Mouse (Mus musculus) thymus, adult 2 months (tissue): ENCODE data around the gene Cacnb1. TPM values are rescaled to one million over a fixed set of nuclear protein-coding genes. Genes with fewer than 3 reads are reported as not detected.

Experiments
- DNase-seq: peaks from one replicate; pipeline ENCODE4 v3.0.0; 2021
- H3K27ac ChIP-seq: fragments of 200-500 bp; 2 replicates; pipeline ENCODE4 v1.5.1; 2012; ENCODE audit warnings: low read length, control low read depth; ENCODE audit not compliant: control insufficient read depth, insufficient read depth
- H3K27me3 ChIP-seq: fragments of 200-500 bp; 2 replicates; pipeline ENCODE4 v1.6.1; 2012; ENCODE audit warnings: mild to moderate bottlenecking, low read length, moderate library complexity, mixed read lengths; ENCODE audit not compliant: control insufficient read depth, insufficient read depth
- H3K36me3 ChIP-seq: fragments of 200-500 bp; 2 replicates; pipeline ENCODE4 v1.6.1; 2012; ENCODE audit warnings: mild to moderate bottlenecking, low read length, moderate library complexity; ENCODE audit not compliant: control insufficient read depth, insufficient read depth
- H3K4me1 ChIP-seq: fragments of 200-500 bp; replicated peaks from 2 replicates; pipeline ENCODE4 v1.6.1; 2012; ENCODE audit warnings: low read length; ENCODE audit not compliant: control insufficient read depth, insufficient read depth
- H3K4me3 ChIP-seq: fragments of 200-500 bp; 2 replicates; pipeline ENCODE4 v1.5.1; 2012; ENCODE audit warnings: mild to moderate bottlenecking, low read length, control low read depth, moderate library complexity; ENCODE audit not compliant: control insufficient read depth, insufficient read depth
- CTCF ChIP-seq: fragments of 200-500 bp; IDR thresholded peaks from 2 replicates; pipeline ENCODE4 v1.5.1; 2012; ENCODE audit warnings: mild to moderate bottlenecking, control low read depth, low read length, moderate library complexity, borderline replicate concordance; ENCODE audit not compliant: control insufficient read depth, poor library complexity, insufficient read depth; ENCODE audit errors: extremely low read depth
- POLR2A ChIP-seq: fragments of 200-500 bp; IDR thresholded peaks from 2 replicates; pipeline ENCODE4 v1.6.1; 2012; ENCODE audit warnings: mild to moderate bottlenecking, low read length, control low read depth, moderate library complexity; ENCODE audit not compliant: control insufficient read depth, poor library complexity, insufficient read depth; ENCODE audit errors: extremely low read depth
- WGBS: fragments of 180-500 bp; shearing (Covaris S2); methylation state at CpG from one replicate; pipeline ENCODE4 v1.1.7; 2018; 5-methylcytosine and 5-hydroxymethylcytosine counted together
- polyA plus RNA-seq: library from polyadenylated mRNA; depleted of rRNA; stranded (reverse); fragments of >200 nt; gene quantifications from 2 replicates; pipeline ENCODE4 v1.2.3, GENCODE M21; 2012

Gene Cacnb1
- polyA plus RNA-seq, 1 experiment = 27.1 TPM

GRCm38 (mm10) chr11:98004161-98004560 lies 18.7 kb downstream of the Cacnb1 start:
- Histone ChIP-seq H3K27ac (no peak overlapping the region), H3K4me1 (peaks cover 48% of the 10 kb centered on the region), H3K36me3 (no peaks in the 10 kb centered on the region), H3K27me3 (no peaks in the 10 kb centered on the region), H3K4me3 (no peak overlapping the region)
- TF ChIP-seq POLR2A (no peak), CTCF (no peak)
- DNase-seq = no peak
- 70% methylated on average over 8 of the region's 8 CpGs for WGBS

DNA sequence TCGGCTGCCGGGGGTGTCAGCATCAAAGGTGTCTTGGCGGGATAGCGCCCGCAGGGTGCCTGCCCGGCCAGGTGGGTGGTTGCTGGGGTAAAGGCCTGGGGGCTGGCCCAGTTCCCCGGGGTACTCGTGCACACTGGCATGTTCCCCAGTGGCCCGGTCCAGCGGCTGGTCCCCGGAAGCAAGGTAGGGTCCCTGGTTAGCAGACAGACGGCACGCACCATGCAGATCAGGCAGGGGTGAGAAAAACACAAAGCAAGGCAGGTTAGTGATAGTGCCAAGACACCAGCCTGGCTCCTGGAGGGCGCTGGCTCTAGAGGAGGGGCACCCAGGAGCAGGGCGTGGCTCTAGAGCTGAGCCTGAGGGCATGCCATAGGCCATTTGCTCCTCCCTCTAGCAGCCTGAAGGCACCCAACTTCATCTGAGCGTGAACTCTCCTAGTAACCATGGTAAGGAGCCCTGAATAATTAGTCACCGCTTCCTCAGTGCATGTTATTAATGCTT lies 19.6 kb downstream of the Cacnb1 start:
- Histone ChIP-seq H3K4me3 (peak overlapping the region; percentile 10), H3K27me3 (no peaks in the 10 kb centered on the region), H3K27ac (no peak overlapping the region), H3K36me3 (no peaks in the 10 kb centered on the region), H3K4me1 (peaks cover 53% of the 10 kb centered on the region)
- whole genome bisulfite sequencing = 86% methylated on average over 17 of the region's 17 CpGs
- no peak for DNase-seq
- TF ChIP-seq POLR2A (no peak; the same call in 1 of the 2 replicates), CTCF (no peak)

DNA sequence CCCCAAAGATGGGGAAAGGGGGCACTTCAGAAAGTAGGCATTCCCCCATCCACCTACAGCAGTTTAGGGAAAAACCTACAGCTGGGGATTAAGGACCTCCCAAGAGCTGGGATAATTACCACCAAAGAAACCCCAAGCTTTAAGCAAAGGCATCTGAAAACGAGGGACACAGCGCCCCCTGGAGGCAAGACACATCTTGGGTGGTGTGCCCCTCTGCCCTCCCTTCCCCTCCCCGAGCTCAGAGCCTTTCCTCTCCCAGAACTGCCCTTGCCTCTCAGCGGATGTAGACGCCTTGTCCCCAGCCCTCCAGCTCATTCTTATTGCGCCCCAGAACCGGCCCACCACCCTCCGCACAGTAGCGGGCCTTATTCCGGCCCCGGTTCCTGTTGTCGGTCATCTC lies 20.2 kb downstream of the Cacnb1 start:
- TF ChIP-seq CTCF (peak; percentile 83; the same call in 1 of the 2 replicates), POLR2A (no peak; the same call in 1 of the 2 replicates)
- H3K4me1 ChIP-seq = peaks cover 55% of the 10 kb centered on the region
- peak overlapping the region; percentile 99 for H3K27ac ChIP-seq
- no peaks in the 10 kb centered on the region for H3K36me3 ChIP-seq
- H3K27me3 ChIP-seq = no peaks in the 10 kb centered on the region
- 55% methylated on average over 12 of the region's 12 CpGs for WGBS
- H3K4me3 ChIP-seq = peak overlapping the region; percentile 26
- peak; percentile 94 for DNase-seq

DNA sequence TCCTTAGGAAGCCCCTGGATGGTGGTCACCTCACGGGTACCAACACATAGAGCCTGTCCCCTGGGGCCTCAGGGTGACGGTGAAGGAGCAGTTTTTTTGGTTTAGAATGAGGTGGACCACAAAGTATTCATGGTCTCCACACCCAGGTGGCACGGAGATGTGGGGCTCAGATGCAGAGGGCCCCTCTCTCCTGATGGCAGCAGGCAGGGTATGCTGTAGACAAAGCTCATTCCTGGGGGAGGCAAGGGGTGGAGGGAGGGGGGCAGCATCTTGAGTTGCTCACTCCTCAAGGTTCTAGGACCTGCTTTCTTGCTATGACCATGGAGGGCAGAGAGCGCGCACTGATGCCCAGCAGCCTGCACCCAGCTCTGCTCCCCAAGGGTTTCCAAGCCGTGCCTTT lies 20.8 kb downstream of the Cacnb1 start:
- WGBS = 43% methylated on average over 6 of the region's 6 CpGs
- DNase-seq = no peak
- no peaks in the 10 kb centered on the region for H3K36me3 ChIP-seq
- H3K4me3 ChIP-seq = peak overlapping the region; percentile 26
- H3K27ac ChIP-seq = peak overlapping the region; percentile 99
- TF ChIP-seq POLR2A (no peak), CTCF (no peak)
- H3K27me3 ChIP-seq = no peaks in the 10 kb centered on the region
- peaks cover 61% of the 10 kb centered on the region for H3K4me1 ChIP-seq

GRCm38 (mm10) chr11:98001351-98001824 lies 21.4 kb downstream of the Cacnb1 start:
- WGBS = 4% methylated on average over 11 of the region's 11 CpGs
- peak; percentile 83 for DNase-seq
- no peaks in the 10 kb centered on the region for H3K27me3 ChIP-seq
- H3K36me3 ChIP-seq = no peaks in the 10 kb centered on the region
- TF ChIP-seq POLR2A (no peak), CTCF (no peak)
- H3K4me3 ChIP-seq = peak overlapping the region; percentile 26
- H3K27ac ChIP-seq = peak overlapping the region; percentile 99
- peaks cover 66% of the 10 kb centered on the region for H3K4me1 ChIP-seq

DNA sequence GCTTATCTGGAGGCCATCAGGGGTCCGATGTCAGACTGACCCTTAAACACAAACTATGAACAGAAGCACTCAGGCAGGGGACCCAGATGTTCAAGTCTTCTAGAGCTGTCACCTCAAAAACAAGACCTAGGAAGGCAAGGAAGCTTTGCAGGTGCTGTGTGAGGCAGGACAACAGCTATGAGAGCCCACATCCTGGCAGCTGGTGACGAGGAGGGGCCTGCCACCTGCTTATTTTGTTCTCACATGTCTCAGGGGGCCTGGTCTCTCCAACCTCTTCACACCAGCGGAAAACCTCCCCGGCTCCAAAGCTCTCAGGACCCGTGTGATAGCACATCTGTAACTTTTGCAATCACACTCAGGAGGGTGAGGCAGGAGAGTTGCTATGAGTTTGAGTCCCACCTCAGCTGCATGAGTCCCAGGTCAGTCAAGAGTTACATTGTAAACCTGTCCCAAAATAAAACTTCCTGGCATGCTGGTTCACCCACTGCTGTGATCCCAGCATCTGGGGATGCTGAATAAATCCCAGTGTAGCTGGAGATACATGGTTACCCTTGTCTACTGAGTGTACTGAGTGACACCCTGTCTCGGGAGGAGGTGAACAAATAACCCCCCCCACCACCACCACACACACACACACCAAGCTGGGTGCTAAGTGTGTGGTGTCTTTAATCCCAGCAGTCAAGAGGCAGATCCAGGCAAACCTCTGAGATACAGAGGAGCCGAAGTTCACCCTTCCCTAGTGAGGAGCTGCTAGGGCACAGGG lies 22.3 kb downstream of the Cacnb1 start:
- H3K4me1 ChIP-seq = peaks cover 67% of the 10 kb centered on the region
- H3K36me3 ChIP-seq = no peaks in the 10 kb centered on the region
- H3K27me3 ChIP-seq = no peaks in the 10 kb centered on the region
- peak; percentile 90 for DNase-seq
- TF ChIP-seq CTCF (no peak), POLR2A (peak; percentile 67; the same call in 1 of the 2 replicates)
- H3K27ac ChIP-seq = peak overlapping the region; percentile 99
- 6% methylated on average over 7 of the region's 7 CpGs for WGBS
- H3K4me3 ChIP-seq = no peak overlapping the region; the same call in 1 of the 2 replicates

DNA sequence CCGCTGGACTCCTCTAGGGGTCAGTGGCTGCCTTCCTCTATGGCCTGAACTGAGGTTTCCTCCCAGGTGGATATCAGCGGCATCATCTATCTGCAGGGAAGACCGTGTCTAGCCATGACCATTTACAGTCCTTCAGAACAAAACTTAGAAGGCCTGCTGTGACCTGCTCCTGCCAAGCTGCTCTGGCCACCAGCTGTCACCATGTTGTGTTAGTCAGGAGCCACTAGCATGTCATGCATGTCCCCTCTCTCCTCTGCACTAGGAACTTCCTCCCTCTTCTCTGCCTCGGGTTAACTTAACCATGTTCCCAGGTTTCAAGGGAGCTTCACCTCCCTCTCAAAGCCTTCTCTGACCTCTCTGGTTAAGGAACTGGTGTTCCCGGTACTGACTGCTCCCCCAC lies 23.1 kb downstream of the Cacnb1 start:
- no peak for DNase-seq
- Histone ChIP-seq H3K4me3 (peak overlapping the region; percentile 4; the same call in 1 of the 2 replicates), H3K27ac (peak overlapping the region; percentile 99), H3K4me1 (peaks cover 67% of the 10 kb centered on the region), H3K27me3 (no peaks in the 10 kb centered on the region), H3K36me3 (no peaks in the 10 kb centered on the region)
- WGBS = 17% methylated on average over 5 of the region's 5 CpGs
- TF ChIP-seq CTCF = no peak
